18 mouse cellular contexts compared by ENCODE assay signal in genomic region chr11:104638006-104638405, GRCm38 (mm10). TPM values are rescaled to one million over a fixed set of nuclear protein-coding genes. Genes with fewer than 3 reads are reported as not detected.
"Had no signal": no experiment of that assay in that cellular context is flagged by ENCODE, and none has a peak within 500 bp of the region (broad histone marks: within the 10 kb centered on the region; RNA-seq: fewer than 3 reads in every experiment).

No protein-coding gene starts in this region.

- ATAC-seq: liver, embryonic 12.5 days; midbrain, embryonic 13.5 days had no signal

- DNase-seq: kidney, adult 11 months; kidney, adult 9 months; kidney, postnatal 10 days; lung, embryonic 14.5 days; lung, postnatal 10 days; lung, postnatal 4 days; right cerebral cortex, postnatal 25 days; thymus, adult 18-20 months; thymus, postnatal 14 days had no signal

- H3K27me3 ChIP-seq: limb, embryonic 15.5 days; liver, embryonic 12.5 days; midbrain, embryonic 13.5 days; neural tube, embryonic 13.5 days had no signal

- H3K4me2 ChIP-seq: limb, embryonic 15.5 days; liver, embryonic 12.5 days; lung, embryonic 14.5 days; midbrain, embryonic 13.5 days; neural tube, embryonic 13.5 days had no signal

- H3K4me1 ChIP-seq: liver, embryonic 12.5 days; neural tube, embryonic 13.5 days had no signal

- H3K36me3 ChIP-seq: limb, embryonic 15.5 days; liver, embryonic 12.5 days; midbrain, embryonic 13.5 days; neural tube, embryonic 13.5 days had no signal

- H3K9ac ChIP-seq: limb, embryonic 15.5 days; liver, embryonic 12.5 days; lung, embryonic 14.5 days; midbrain, embryonic 13.5 days; neural tube, embryonic 13.5 days had no signal

- H3K9me3 ChIP-seq: limb, embryonic 15.5 days; liver, embryonic 12.5 days; midbrain, embryonic 13.5 days; neural tube, embryonic 13.5 days had no signal

- H3K4me3 ChIP-seq: limb, embryonic 15.5 days; liver, embryonic 12.5 days; midbrain, embryonic 13.5 days; neural tube, embryonic 13.5 days had no signal

- H3K27ac ChIP-seq: limb, embryonic 15.5 days; liver, embryonic 12.5 days; midbrain, embryonic 13.5 days; neural tube, embryonic 13.5 days had no signal

RNA-seq across cellular contexts. Expression of gene Gm11639, which starts 47.5 kb away (rescaled TPM):
- total RNA-seq: megakaryocyte-erythroid progenitor cell, adult 5-6 weeks; monocyte, adult 5-6 weeks had no signal
- polyA plus RNA-seq: large intestine, adult 2 months; limb, embryonic 11.5 days; limb, embryonic 15.5 days; lung, embryonic 14.5 days; midbrain, embryonic 13.5 days; neural tube, embryonic 13.5 days; small intestine, adult 2 months had no signal
